Mouse (Mus musculus) kidney, adult 9 months (tissue): Measurements from ENCODE around the gene Rasgrf1.
"Not testable (repeated sequence)": the region's sequence is repeated elsewhere in the genome, so short reads cannot be mapped to it uniquely, and the experiment has no call there.

ENCODE experiments used
- DNase-seq: peaks from one replicate; pipeline ENCODE4 v3.0.0; 2022

Gene Rasgrf1

DNA sequence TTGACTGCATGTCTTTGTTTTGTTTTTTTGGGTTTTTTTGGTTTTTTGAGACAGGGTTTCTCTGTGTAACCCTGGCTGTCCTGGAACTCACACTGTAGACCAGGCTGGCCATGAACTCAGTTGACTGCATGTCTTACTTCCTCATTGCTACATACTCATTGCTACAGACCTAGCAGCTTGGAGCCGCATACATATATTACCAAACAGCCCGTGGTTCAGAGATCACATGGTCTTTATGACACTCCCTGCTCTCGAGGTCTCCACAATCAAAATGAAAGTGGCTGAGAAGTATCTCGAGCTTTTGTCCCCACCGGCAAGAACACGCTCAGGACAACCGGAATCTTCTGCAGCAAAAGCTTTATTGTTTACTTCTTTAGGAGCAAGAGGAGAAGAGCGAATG lies 133.2 kb downstream of the Rasgrf1 start:
- DNase-seq, result not testable (repeated sequence)

DNA sequence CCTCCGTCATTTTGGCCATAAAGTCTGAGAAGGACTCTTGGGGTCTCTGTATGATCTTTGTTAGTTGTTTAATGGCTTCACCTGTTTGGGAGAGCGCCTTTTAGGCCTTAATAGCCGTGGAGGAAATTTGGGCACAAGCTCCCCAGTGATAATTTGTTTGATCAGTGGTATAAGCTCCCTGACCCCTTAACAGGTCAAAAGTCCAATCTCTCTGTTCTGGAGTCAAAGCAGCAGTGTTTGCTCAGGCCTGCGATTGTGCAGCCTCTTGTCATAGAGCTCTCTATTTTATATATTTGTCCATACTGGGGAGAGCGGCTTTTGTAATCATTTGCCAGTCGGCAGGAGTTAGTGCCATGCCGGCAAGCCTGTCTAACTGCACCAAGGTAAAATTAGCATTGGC lies 135.5 kb downstream of the Rasgrf1 start:
- DNase-seq, result no peak

DNA sequence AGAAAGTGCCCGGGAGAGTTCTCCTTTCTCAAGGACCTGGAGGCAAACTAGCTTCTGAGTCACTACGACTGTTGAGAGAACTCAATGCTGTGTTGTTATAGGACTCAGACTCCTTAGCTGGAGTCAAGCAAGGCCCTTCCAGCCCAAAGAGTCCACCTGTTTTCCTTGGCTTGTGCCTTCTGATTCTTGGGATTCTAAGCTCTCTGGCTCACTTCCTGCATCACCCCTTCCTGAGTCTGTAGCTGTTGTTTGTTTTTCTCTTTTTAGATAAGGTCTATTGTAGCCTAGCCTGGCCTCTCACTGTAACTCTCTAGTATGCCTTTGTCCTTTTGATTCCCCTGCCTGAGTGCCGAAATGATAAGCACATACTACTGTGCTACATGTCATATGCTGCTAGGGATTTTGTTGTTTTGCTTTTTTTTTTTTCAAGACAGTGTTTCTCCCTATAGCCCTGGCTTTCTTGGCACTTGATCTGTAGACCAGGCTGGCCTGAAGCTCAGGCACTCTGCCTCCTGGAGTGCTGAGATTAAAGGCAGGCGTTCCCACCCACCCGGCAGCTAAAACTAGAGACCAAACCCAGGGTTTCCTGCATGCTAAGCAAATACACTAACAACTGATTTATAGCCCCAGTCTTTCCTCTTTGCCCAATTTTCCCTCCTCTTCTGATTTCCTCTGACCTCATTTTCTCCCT lies 138.4 kb downstream of the Rasgrf1 start:
- DNase-seq, result no peak

DNA sequence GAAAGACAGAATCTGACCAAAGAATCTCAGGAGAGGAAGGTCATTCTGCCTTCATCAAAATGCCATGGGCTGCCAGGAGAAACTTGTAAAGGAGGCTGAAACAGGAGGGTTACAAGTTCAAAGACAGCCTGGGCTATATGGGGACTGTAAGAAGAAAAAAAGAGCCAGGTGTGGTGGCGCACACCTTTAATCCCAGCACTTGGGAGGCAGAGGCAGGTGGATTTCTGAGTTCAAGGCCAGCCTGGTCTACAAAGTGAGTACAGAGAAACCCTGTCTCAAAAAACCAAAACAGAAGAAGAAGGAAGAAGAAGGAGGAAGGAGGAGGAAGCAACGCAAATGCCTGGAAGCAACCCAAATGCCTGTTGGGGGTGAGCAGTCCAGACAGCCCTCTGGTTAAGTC lies 144.1 kb downstream of the Rasgrf1 start, which contains the start of gene Ctsh:
Gene Ctsh (plus strand): TSS at position 301 of the 400 bp plus-strand sequence.
- DNase-seq, result no peak

DNA sequence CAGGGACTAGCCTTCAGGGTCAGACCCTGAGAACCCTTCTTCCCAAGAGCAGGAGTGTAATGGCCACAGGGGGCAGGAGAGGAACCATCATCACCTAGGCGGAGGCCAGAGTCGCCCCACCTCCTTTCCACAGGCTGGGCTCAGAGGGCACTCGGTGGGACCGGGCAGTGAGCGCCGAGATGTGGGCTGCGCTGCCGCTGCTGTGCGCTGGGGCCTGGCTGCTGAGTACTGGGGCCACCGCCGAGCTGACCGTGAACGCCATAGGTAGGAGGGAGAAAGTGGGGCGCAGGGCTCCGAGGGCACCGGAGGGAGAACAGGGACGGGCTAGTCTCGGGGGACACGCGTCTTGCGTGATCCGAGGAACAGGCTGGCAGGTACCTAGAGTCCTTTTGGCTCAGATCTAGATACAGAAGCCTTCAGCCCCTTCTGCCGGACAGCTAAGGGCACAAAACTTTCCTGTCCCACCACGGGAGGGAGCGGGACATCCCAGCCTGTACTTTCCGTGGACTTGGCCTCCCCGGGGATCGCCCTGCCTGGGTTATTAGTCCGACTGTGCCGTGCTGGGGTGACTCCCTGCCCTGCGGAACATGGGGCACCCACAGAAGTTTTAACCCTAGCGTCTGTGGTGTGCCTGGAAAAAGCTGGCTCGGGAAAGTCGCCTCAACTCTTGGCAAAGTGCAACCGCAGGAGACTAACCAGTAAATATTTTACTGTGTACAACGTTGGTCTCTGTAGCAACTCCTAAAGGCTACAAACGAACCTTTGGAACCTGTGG lies 144.8 kb downstream of the Rasgrf1 start:
- peak; percentile 89 for DNase-seq

DNA sequence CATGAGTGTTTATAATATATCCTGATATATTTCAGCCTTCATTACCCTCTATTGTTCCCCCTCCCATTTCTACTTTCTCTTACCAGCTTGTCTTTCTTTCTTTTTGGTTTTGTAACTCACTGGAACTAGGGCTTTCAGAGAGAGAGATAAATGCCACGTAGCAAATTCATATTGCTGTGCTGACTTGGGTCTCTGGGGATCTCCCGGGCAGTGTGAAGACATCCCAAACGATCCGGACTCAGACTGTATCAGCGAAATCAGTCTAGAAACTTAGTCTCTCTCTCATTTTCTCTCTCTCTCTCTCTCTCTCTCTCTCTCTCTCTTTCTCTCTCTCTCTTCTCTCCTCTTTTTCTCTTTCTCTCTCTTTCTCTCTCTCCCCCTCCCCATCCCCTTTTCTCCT lies 145.7 kb downstream of the Rasgrf1 start:
- no peak for DNase-seq

DNA sequence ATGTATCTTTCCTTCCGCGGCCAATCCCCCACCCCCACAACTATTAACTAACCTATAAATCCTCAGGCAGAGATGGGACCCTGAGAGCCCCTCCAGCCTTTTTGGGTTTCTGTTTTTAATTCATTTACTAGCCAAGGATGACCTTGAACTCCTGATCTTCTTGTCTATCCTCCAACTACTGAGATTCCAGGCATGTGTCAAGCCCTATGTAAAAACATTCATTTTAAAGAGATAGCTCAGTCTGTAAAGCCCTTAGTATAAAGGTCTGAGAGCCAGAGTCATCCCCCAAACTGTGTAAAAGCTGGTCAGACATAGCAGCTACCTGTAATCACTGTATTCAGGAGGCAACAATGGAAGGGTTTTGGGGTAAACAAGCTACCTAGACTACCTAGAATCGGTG lies 146.2 kb downstream of the Rasgrf1 start:
- DNase-seq, result no peak

DNA sequence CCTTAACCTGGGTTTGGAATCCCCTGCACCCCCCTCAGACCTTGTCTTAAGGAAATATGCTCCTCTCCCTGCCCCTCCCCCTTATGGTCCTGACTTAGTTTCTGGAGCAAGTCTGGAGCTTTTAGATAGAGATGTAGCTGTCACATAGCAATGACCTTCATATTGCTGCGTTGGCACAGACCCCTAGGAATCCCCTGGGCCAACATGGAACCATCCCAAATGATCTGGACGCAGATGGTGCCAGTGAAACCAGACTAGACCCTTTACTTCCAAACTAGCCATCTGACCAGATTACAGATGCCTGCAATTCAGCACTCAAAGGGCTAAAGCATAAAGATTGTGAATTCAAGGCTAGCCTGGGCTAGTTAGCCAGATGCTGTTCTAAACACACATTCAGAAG lies 147.0 kb downstream of the Rasgrf1 start:
- DNase-seq, result no peak

DNA sequence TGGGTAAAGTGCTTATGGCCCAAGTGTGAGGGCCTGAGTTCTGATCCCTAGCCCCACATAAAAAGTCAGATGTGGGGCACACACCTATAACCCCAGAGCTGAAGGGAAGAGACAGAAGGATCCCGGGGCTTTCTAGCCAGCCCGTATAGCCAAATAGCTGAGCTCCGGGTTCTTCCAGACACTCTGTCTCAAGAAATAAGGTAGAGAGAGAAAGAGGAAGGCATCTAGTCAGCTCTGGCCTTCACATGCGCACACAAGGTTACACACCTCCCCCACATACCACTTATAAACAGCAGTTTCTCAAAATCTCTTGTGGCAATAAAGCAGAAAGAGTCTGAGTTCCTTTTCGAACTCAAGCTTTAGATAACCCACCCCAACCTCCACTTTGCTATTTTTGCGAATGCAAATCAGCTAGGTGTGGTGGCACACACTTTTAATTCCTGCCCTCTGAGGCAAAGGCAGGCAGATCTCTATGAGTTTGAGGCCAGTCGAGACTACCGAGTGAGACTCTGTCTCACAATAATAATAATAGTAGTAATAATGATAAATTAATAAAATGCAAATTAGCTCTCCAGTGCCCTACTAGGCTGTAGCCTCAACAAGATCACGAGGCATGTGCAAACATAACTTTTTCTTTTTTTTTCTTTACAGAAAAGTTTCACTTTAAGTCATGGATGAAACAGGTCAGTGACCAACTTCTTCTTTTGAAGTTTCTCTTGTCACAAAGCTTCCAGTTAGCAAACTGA lies 150.3 kb downstream of the Rasgrf1 start:
- no peak for DNase-seq

DNA sequence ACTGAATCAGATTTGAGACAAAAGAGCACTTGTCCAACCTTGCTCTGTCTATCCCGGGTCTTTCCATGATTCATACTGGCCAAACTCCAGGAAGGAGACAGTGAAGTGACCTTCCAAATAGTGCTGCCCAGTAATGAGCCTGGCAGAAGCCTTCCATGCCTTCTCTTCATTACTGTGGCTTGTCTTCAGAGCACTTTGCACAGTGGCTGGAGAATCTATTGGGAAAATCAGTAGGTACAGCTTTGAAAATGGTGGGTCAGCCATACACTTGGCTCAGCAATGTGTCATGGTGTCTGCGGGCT lies 150.8 kb downstream of the Rasgrf1 start:
- DNase-seq, result no peak

DNA sequence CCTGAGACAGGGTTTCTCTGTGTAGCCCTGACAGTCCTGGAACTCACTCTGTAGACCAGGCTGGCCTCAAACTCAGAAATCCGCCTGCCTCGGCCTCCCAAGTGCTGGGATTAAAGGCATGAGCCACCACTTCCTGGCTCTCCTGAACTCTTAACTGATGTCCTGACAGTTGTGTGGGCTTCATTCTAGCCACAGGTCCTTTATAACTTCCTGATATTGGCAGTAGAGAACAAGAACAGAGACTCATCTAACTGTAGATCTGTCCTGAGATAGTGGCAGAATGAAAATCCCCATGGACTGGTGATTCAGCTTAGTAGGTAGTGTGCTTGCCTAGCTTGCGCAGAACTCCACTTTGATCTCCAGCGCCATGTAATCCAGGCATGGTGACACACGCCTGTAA lies 151.2 kb downstream of the Rasgrf1 start:
- DNase-seq, result not testable (repeated sequence)

DNA sequence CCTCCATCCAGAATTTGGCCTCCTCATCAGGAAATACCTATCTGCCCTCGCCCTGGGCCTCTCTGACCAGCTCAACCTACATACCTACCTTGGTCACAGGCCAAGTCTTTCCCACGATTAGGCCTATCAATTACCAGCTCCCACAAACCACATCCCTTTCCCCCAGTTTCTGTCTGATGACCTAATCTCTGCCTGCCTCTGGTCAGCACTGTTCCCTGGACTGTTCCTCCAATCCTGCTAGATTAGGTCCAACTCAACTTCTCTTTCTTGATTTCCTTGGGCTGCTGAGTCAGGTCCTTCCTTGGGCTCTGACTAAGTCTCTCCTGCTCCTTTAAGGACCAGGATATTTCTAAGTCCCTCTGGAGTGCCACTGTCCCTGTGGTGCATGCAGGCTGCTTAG lies 157.6 kb downstream of the Rasgrf1 start:
- no peak for DNase-seq

DNA sequence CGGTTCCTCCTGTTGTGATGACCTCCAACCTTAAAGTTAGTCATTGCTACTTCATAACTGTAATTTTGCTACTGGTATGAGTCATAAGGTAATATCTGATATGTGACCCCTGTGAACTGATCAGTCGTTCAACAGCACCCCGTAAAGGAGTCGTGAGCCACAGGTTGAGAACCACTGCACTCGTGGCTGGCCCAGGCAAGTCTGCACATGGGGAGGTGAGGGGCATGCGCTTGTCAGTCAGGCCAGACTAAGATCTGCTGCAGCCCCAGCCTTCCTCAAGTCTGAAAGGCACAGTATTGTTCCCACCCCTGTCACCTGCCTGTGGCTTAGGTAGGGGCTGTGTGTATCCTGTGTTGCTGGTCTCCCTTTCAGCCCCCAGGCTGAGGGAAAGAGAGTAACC lies 159.1 kb downstream of the Rasgrf1 start:
- no peak for DNase-seq

DNA sequence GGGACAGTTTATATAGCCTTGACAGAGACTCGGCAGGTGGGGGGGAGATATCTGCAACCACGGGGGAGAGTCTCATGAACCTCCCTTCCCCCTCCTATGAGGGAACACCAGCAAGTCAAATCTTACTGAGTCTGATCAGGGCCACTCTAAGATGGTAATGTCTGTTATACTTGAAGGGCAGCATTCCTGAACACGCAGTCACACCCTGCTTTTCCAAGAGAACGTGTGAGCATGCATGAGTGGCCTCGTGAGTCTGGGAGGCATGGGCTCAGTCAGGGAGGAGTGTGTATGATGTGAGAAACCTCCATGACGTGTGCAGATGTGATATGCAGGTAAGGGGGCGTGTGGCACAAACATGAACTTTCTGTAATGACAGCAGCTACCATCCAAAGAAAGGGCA lies 159.8 kb downstream of the Rasgrf1 start:
- peak; percentile 41 for DNase-seq

DNA sequence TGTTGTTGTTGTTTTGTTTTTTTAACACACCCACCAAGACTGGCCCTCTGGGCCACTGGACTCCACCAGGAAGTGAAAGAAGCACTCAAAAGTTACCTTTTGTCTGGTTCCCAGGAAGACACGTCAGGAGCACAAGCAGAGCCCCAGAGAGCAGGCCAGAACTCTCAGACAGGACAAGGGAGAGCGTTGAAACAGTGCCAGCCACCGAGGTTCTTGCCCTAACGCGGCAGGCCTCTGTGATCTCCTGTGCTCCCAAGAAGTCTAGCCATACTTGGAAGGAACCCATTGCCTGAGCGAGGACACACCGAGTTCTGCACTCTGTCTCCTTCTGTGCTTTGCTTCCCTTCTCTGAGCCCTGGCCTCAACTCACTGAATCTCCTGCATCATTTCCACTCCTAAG lies 160.5 kb downstream of the Rasgrf1 start:
- DNase-seq, result no peak

DNA sequence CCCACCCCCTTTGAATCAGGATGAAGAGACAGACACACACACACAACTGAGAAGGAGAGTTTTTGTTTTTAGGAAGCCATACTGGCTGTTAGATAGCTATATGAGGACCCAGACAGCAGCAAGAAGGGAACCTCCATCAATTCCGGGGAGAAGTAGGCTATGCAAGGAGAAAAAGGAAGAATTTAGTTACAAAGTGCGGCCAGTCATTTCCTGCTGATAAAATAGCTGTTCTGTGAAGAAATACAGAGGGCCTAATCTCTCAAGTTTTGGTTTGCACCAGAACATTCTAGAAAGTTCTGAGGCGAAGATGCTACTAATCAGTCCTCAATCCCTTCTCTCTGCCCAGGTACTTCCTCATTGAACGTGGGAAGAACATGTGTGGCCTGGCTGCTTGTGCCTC lies 165.6 kb downstream of the Rasgrf1 start:
- no peak for DNase-seq

DNA sequence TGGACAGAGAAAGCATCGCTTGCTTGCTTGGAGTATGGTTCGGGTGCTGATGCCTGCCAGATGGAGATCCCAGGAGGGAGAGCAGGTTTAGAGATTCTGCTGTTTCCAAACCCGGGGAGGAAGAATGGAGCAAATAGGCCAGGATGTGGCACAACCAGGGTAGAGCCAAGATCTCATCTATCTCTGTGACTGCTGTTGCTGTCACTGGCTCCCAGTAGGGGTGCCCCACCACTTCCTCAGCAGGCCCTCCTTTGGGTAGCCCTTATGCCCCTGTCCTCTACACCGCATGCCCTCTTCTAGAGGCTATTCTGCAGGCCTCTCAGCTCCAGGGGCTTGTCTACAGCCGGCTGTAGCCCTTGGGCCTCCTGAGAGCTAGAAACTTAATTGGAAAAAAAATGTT lies 166.4 kb downstream of the Rasgrf1 start:
- DNase-seq, result no peak
